Comparison of ENCODE assay signal across 12 mouse cellular contexts in the genomic region with DNA sequence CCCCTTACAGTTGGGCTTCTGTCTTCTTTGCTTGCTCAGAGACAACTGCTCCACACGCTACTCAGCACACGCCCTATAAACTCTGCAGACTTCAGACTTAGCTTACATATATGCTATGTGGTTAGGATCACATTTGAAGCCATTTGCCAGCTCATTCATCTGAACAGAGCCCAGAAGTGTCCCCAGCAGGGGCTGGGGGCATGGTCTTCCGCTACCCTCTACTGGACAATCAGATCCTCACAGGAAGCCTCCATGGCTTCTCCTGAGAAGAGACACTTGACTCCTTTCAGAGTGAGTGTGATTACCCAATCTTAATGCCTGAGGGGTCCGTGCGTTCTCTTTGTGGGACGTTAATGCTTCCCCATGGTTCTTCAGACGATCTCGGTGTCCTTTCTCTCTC. TPM values are rescaled to one million over a fixed set of nuclear protein-coding genes. Genes with fewer than 3 reads are reported as not detected.
A peak's percentile ranks its signal among the peaks of the same experiment; 100 is the strongest.
DNase-seq lines count a peak whose midpoint lies in the region; ATAC-seq and TF ChIP-seq lines count a peak whose summit lies in the region.
"Had no signal": no experiment of that assay in that cellular context is flagged by ENCODE, and none has a peak within 500 bp of the region (broad histone marks: within the 10 kb centered on the region; RNA-seq: fewer than 3 reads in every experiment).

No protein-coding gene starts in this region.

- no peaks in the 10 kb centered on the region for H3K36me3 ChIP-seq in heart, postnatal 0 days (replicated peaks; ENCODE audit: control insufficient read depth, insufficient read depth, low read length)
- H3K36me3 ChIP-seq in CH12.LX (replicated peaks in 1 of 2; ENCODE audit: control insufficient read depth in 1 of 2, insufficient read depth in 1 of 2, low read length in 1 of 2), result no peaks in the 10 kb centered on the region
- H3K36me3 ChIP-seq in lung, embryonic 15.5 days, result no peaks in the 10 kb centered on the region
- no peaks in the 10 kb centered on the region for H3K36me3 ChIP-seq in forebrain, embryonic 10.5 days (replicated peaks)
- H3K36me3 ChIP-seq: midbrain, embryonic 10.5 days; neural tube, embryonic 12.5 days had no signal

- no peak for TF ChIP-seq POLR2A in CH12.LX (IDR thresholded peaks at IDR 0.05; ENCODE audit: low read depth, low read length)

- no peak overlapping the region for H3K4me2 ChIP-seq in heart, postnatal 0 days (ENCODE audit: low read depth, low read length)
- H3K4me2 ChIP-seq in CH12.LX (ENCODE audit: insufficient read depth, low read depth, poor library complexity, severe bottlenecking), result no peak overlapping the region
- H3K4me2 ChIP-seq in lung, embryonic 15.5 days, result no peak overlapping the region
- H3K4me2 ChIP-seq: neural tube, embryonic 12.5 days had no signal

- no peaks in the 10 kb centered on the region for H3K79me2 ChIP-seq in CH12.LX (replicated peaks; ENCODE audit: control insufficient read depth, extremely low read depth, insufficient read depth, poor library complexity, severe bottlenecking)

- TF ChIP-seq CTCF in heart, postnatal 0 days (IDR thresholded peaks at IDR 0.05; ENCODE audit: low read depth), result peak; percentile 62
- peak; percentile 29 to 68; a peak in 3 of 4 replicates for TF ChIP-seq CTCF in CH12.LX (conservative IDR thresholded peaks at IDR 0.05 in 1 of 2, IDR thresholded peaks at IDR 0.05 in 1 of 2; ENCODE audit: low read depth in 2 of 2, low read length in 2 of 2)

- in situ Hi-C loops in CH12.LX (cut with MboI; ENCODE audit: low pct_ligation_motif_present, low pct_unique_long_range_greater_than_20kb, low sequenced_read_pairs), result no loop called here

- dilution Hi-C loops in CH12.LX (cut with MboI; ENCODE audit: extremely low pct_ligation_motif_present, extremely low pct_unique_long_range_greater_than_20kb, low sequenced_read_pairs), result no loop called here

- H3K27me3 ChIP-seq in heart, postnatal 0 days (ENCODE audit: control insufficient read depth, insufficient read depth, low read length), result no peaks in the 10 kb centered on the region
- H3K27me3 ChIP-seq in CH12.LX (replicated peaks), result no peaks in the 10 kb centered on the region
- no peaks in the 10 kb centered on the region for H3K27me3 ChIP-seq in lung, embryonic 15.5 days
- no peaks in the 10 kb centered on the region for H3K27me3 ChIP-seq in forebrain, embryonic 10.5 days (ENCODE audit: poor library complexity, severe bottlenecking)
- H3K27me3 ChIP-seq: neural tube, embryonic 12.5 days had no signal

- no peak overlapping the region for H3K27ac ChIP-seq in heart, postnatal 0 days (ENCODE audit: low read depth)
- no peak overlapping the region for H3K27ac ChIP-seq in CH12.LX (ENCODE audit: insufficient read depth, low read depth)
- H3K27ac ChIP-seq in lung, embryonic 15.5 days, result no peak overlapping the region
- no peak overlapping the region for H3K27ac ChIP-seq in forebrain, embryonic 10.5 days
- H3K27ac ChIP-seq: midbrain, embryonic 10.5 days; neural tube, embryonic 12.5 days had no signal

- H3K9ac ChIP-seq in heart, postnatal 0 days (replicated peaks; ENCODE audit: low read depth, low read length), result no peak overlapping the region
- H3K9ac ChIP-seq in CH12.LX (ENCODE audit: insufficient read depth, low read depth), result no peak overlapping the region
- H3K9ac ChIP-seq in lung, embryonic 15.5 days, result no peak overlapping the region
- H3K9ac ChIP-seq: forebrain, postnatal 0 days; neural tube, embryonic 12.5 days had no signal

- no peaks in the 10 kb centered on the region for H3K9me3 ChIP-seq in heart, postnatal 0 days (replicated peaks; ENCODE audit: control insufficient read depth, low read length)
- H3K9me3 ChIP-seq in CH12.LX (replicated peaks; ENCODE audit: low read length), result no peaks in the 10 kb centered on the region
- H3K9me3 ChIP-seq in lung, embryonic 15.5 days, result no peaks in the 10 kb centered on the region
- no peaks in the 10 kb centered on the region for H3K9me3 ChIP-seq in forebrain, embryonic 10.5 days
- H3K9me3 ChIP-seq: midbrain, embryonic 10.5 days; neural tube, embryonic 12.5 days had no signal

- no peak for TF ChIP-seq EP300 in heart, postnatal 0 days (IDR thresholded peaks at IDR 0.05; ENCODE audit: low read depth)
- no peak for TF ChIP-seq EP300 in CH12.LX (IDR thresholded peaks at IDR 0.05; ENCODE audit: low read length)

- H3K4me1 ChIP-seq in heart, postnatal 0 days (ENCODE audit: control insufficient read depth, insufficient read depth), result peaks cover 30% of the 10 kb centered on the region
- no peaks in the 10 kb centered on the region for H3K4me1 ChIP-seq in CH12.LX (ENCODE audit: control insufficient read depth in 1 of 2, insufficient read depth in 2 of 2)
- peaks cover 15% of the 10 kb centered on the region; the same call in 1 of the 2 replicates for H3K4me1 ChIP-seq in lung, embryonic 15.5 days
- H3K4me1 ChIP-seq in forebrain, embryonic 10.5 days, result peaks cover 11% of the 10 kb centered on the region
- H3K4me1 ChIP-seq: neural tube, embryonic 12.5 days had no signal

- peak; percentile 75 for TF ChIP-seq RAD21 in CH12.LX (IDR thresholded peaks at IDR 0.05; ENCODE audit: low read depth, low read length)

- no peak overlapping the region for H3K4me3 ChIP-seq in heart, postnatal 0 days (ENCODE audit: low read depth, low read length)
- H3K4me3 ChIP-seq in CH12.LX (replicated peaks in 1 of 3; ENCODE audit: low read depth in 2 of 3, low read length in 2 of 3, poor library complexity in 1 of 3), result no peak overlapping the region
- H3K4me3 ChIP-seq in lung, embryonic 15.5 days, result no peak overlapping the region
- H3K4me3 ChIP-seq in forebrain, embryonic 10.5 days, result no peak overlapping the region
- H3K4me3 ChIP-seq: midbrain, embryonic 10.5 days; neural tube, embryonic 12.5 days had no signal

- DNase-seq in heart, postnatal 0 days (ENCODE audit: low spot score), result peak; percentile 68
- DNase-seq in heart, adult 18-20 months, result no peak
- DNase-seq in 3134 (ENCODE audit: extremely low read depth, insufficient read length, low spot score) (peak; percentile 30), CH12.LX (ENCODE audit: extremely low read depth) (no peak)
- no peak for DNase-seq in forebrain, embryonic 10.5 days (ENCODE audit: extremely low spot score, low spot score)
- no peak for DNase-seq in thymus, postnatal 0 days (ENCODE audit: low spot score)
- DNase-seq: forebrain, postnatal 0 days; kidney, adult 18-20 months had no signal

- peak; percentile 71 for ATAC-seq in heart, postnatal 0 days (ENCODE audit: insufficient read depth, low read depth)
- ATAC-seq in lung, embryonic 15.5 days (ENCODE audit: borderline replicate concordance, extremely low read depth, low FRiP score, low TSS enrichment), result peak; percentile 62; the same call in 1 of the 2 replicates
- ATAC-seq: forebrain, postnatal 0 days had no signal

- 63% methylated on average over 8 of the region's 8 CpGs for WGBS in heart, postnatal 0 days
- WGBS in lung, embryonic 15.5 days, result 71% methylated on average over 8 of the region's 8 CpGs
- 80% methylated on average over 8 of the region's 8 CpGs for WGBS in forebrain, embryonic 10.5 days

TF ChIP-seq in CH12.LX, 34 proteins besides CTCF, POLR2A, EP300 and RAD21:
- peak; percentile 15; the same call in 1 of the 2 replicates for TF ChIP-seq ZC3H11A (IDR thresholded peaks at IDR 0.05; ENCODE audit: low read depth, low read length)
- no peak for TF ChIP-seq MXI1 (IDR thresholded peaks at IDR 0.05; ENCODE audit: low read depth, low read length)
- TF ChIP-seq HCFC1 (IDR thresholded peaks at IDR 0.05; ENCODE audit: low read depth, low read length), result no peak
- TF ChIP-seq BHLHE40 (IDR thresholded peaks at IDR 0.05; ENCODE audit: low read depth, low read length), result no peak
- peak; percentile 62 for TF ChIP-seq SMC3 (IDR thresholded peaks at IDR 0.05; ENCODE audit: low read depth, low read length)
- TF ChIP-seq CHD1 (IDR thresholded peaks at IDR 0.05; ENCODE audit: low read depth, low read length), result no peak
- TF ChIP-seq KAT2A (IDR thresholded peaks at IDR 0.05; ENCODE audit: insufficient replicate concordance, low read length), result no peak
- no peak for TF ChIP-seq ZNF384 (IDR thresholded peaks at IDR 0.05; ENCODE audit: low read depth, low read length)
- no peak for TF ChIP-seq MYC (IDR thresholded peaks at IDR 0.05; ENCODE audit: low read depth, low read length)
- no peak for TF ChIP-seq POLR2AphosphoS2 (IDR thresholded peaks at IDR 0.05; ENCODE audit: low read depth, low read length)
- TF ChIP-seq GABPA (IDR thresholded peaks at IDR 0.05; ENCODE audit: insufficient replicate concordance, low read depth, low read length), result no peak
TF ChIP-seq in CH12.LX: peak in this region for 2.

RNA-seq across cellular contexts. Expression of gene Ablim1, which starts 59.6 kb away (rescaled TPM):
- total RNA-seq in heart, postnatal 0 days (2014; rRNA removed; ENCODE audit: low replicate concordance), result 169 and 235 TPM in 2 replicates
- 82.6 and 106 TPM in 2 replicates for polyA plus RNA-seq in heart, postnatal 0 days (2015; fragmentation: Nextera tagmentation; extraction: Ambion mirVana)
- 100 to 1,000 TPM; 384 to 401 TPM for total RNA-seq in heart, adult 18-20 months (2021)
- total RNA-seq in CH12.LX (2012; rRNA removed), result 0.59 and 0.85 TPM in 2 replicates
- 1.2 and 2.0 TPM in 2 replicates for total RNA-seq in CH12.LX (2014; rRNA removed)
- polyA plus RNA-seq in CH12.LX (2012; ENCODE audit: insufficient read length, low read depth), result 2.0 and 2.4 TPM in 2 replicates
- 39.3 and 48.2 TPM in 2 replicates for polyA plus RNA-seq in lung, embryonic 15.5 days (2015; fragmentation: Nextera tagmentation; extraction: Ambion mirVana)
- polyA plus RNA-seq in forebrain, embryonic 10.5 days (2016; fragmentation: Nextera tagmentation; extraction: Ambion mirVana), result 20.5 and 21.0 TPM in 2 replicates
- 148 and 166 TPM in 2 replicates for polyA plus RNA-seq in thymus, postnatal 0 days (2015; fragmentation: Nextera tagmentation; extraction: Ambion mirVana)
- total RNA-seq: MEL had no signal

Comparison
In these comparisons a context has a peak if more than half of its experiments do, and no peak if none do; other contexts are left out.
1. DNase-seq: peak in heart, postnatal 0 days (single experiment) and 3134 (single experiment); none in heart, adult 18-20 months (0 of 2), CH12.LX (single experiment), forebrain, embryonic 10.5 days (single experiment) and thymus, postnatal 0 days (single experiment).